Mouse (Mus musculus) MEL (cell line): ENCODE measurements around the gene Scube3.

Experiments used
- CHD1 ChIP-seq: IDR thresholded peaks from 2 replicates; pipeline ENCODE4 v1.6.1; 2012; ENCODE audit warnings: low read depth, mild to moderate bottlenecking, inconsistent platforms, low read length, improper control_type of control experiment
- CTCF ChIP-seq, 3 experiments: IDR thresholded peaks in 2 of 3; conservative IDR thresholded peaks in 1 of 3; 2 replicates each; pipeline ENCODE4 v1.5.1; 2011 to 2012; ENCODE audit warnings: low read length in 3 of 3, low read depth in 2 of 3, mild to moderate bottlenecking in 2 of 3, improper control_type of control experiment in 1 of 3, inconsistent platforms in 1 of 3, mixed read lengths in 1 of 3, moderate library complexity in 1 of 3; ENCODE audit not compliant: control insufficient read depth in 1 of 3, insufficient read depth in 1 of 3, poor library complexity in 1 of 3, severe bottlenecking in 1 of 3
- E2F4 ChIP-seq: IDR thresholded peaks from 2 replicates; pipeline ENCODE4 v1.6.1; 2011; ENCODE audit warnings: low read depth, low read length, improper control_type of control experiment, borderline replicate concordance
- EP300 ChIP-seq, 2 experiments: IDR thresholded peaks; 2 replicates each; pipeline ENCODE4 v1.6.1; 2011; ENCODE audit warnings: improper control_type of control experiment in 2 of 2, low read length in 2 of 2, low read depth in 1 of 2, mild to moderate bottlenecking in 1 of 2
- MAFK ChIP-seq: IDR thresholded peaks from 2 replicates; pipeline ENCODE4 v1.6.1; 2011; ENCODE audit warnings: low read depth, mild to moderate bottlenecking, low read length, improper control_type of control experiment, borderline replicate concordance
- MEF2A ChIP-seq: IDR thresholded peaks from 2 replicates; pipeline ENCODE4 v1.6.1; 2014; ENCODE audit warnings: low read depth, mild to moderate bottlenecking, inconsistent platforms, low read length, improper control_type of control experiment; ENCODE audit not compliant: poor library complexity, insufficient replicate concordance, severe bottlenecking; ENCODE audit errors: extremely low read depth
- MYC ChIP-seq: IDR thresholded peaks from 2 replicates; pipeline ENCODE4 v1.6.1; 2011; ENCODE audit warnings: low read depth, mild to moderate bottlenecking, low read length, improper control_type of control experiment, moderate library complexity
- NELFE ChIP-seq: IDR thresholded peaks from 2 replicates; pipeline ENCODE4 v1.6.1; 2011; ENCODE audit warnings: low read depth, low read length, improper control_type of control experiment
- POLR2A ChIP-seq, 2 experiments: IDR thresholded peaks; 2 replicates each; pipeline ENCODE4 v1.6.1; 2011 to 2012; ENCODE audit warnings: low read length in 2 of 2, mild to moderate bottlenecking in 2 of 2, control low read depth in 1 of 2, improper control_type of control experiment in 1 of 2, low read depth in 1 of 2, moderate library complexity in 1 of 2; ENCODE audit not compliant: control insufficient read depth in 1 of 2, insufficient read depth in 1 of 2, poor library complexity in 1 of 2
- SIN3A ChIP-seq: IDR thresholded peaks from 2 replicates; pipeline ENCODE4 v1.6.1; 2012; ENCODE audit warnings: low read length, improper control_type of control experiment, inconsistent platforms
- TAL1 ChIP-seq: IDR thresholded peaks from 2 replicates; pipeline ENCODE4 v1.6.1; 2012; ENCODE audit warnings: mild to moderate bottlenecking, inconsistent platforms, low read length, moderate library complexity, mixed read lengths
- ZKSCAN1 ChIP-seq: IDR thresholded peaks from 2 replicates; pipeline ENCODE4 v1.6.1; 2012; ENCODE audit warnings: low read depth, mild to moderate bottlenecking, inconsistent platforms, low read length, improper control_type of control experiment, moderate library complexity

DNA sequence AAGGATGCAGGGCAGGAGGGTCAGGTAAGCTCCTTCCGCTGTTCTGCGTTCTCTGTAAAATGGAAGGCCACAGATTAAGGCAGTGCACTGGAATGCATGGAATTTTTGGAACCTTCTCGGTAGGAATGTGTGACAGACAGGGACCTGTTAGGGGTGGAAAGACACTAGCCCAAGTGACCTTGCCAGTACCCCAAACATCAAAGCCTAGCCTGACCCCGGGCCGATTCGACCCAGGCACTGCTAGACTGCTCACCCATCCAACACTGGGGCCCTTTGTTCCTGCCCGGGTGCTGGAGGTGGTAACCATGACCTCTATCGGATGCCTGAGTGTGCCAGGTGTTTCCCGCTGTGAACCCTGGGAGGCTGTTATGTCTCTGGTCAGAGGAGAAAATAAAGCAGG lies 3.3 kb upstream of the Scube3 start:
- TF ChIP-seq CTCF (IDR thresholded peaks at IDR 0.05 in 2 of 3, conservative IDR thresholded peaks at IDR 0.05 in 1 of 3; ENCODE audit: control insufficient read depth in 1 of 3, insufficient read depth in 1 of 3, low read depth in 2 of 3, low read length in 3 of 3, poor library complexity in 1 of 3, severe bottlenecking in 1 of 3), result no peak
- no peak for TF ChIP-seq MEF2A
- TF ChIP-seq POLR2A (IDR thresholded peaks at IDR 0.05; ENCODE audit: control insufficient read depth in 1 of 2, insufficient read depth in 1 of 2, low read depth in 1 of 2, low read length in 2 of 2, poor library complexity in 1 of 2), result no peak
- no peak for TF ChIP-seq MYC
- TF ChIP-seq TAL1, result no peak
- TF ChIP-seq EP300 (IDR thresholded peaks at IDR 0.05; ENCODE audit: low read depth in 1 of 2, low read length in 2 of 2), result no peak
- TF ChIP-seq E2F4, result no peak
- TF ChIP-seq NELFE, result no peak
- no peak for TF ChIP-seq CHD1
- no peak for TF ChIP-seq MAFK
- no peak for TF ChIP-seq ZKSCAN1
- no peak for TF ChIP-seq SIN3A
